Mouse (Mus musculus): ENCODE measurements at regions not wholly inside any gene's neighbourhood (a gene's known extent, or its start where the extent isn't known, plus 50 kb on each side); places are given as distances from the start of the nearest gene placed in this dataset.

DNA sequence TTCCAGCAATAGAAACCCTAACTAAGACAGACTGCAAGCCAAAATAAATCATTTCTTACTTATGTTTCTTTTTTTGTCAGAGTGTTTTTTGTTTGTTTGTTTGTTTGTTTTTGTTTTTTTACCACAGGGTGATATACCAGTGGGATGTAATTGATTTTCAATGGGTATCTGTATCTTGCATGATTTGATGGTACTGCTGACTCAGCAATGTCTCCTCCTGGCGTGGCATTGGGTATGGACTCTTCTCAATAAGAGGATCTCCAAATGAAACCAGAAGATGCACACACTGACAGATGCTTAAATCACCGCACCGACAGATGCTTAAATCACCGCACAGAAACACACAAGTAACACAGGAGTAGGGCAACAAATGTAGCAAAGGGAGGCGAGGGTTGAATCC lies 54.8 kb upstream of the Lnx1 start:
- no peaks in the 10 kb centered on the region for H3K4me1 ChIP-seq (ENCODE audit: control insufficient read depth, insufficient read depth, low read length)
- TF ChIP-seq POLR2A (IDR thresholded peaks at IDR 0.05; ENCODE audit: control insufficient read depth, low read depth, low read length) (no peak), CTCF (IDR thresholded peaks at IDR 0.05; ENCODE audit: control insufficient read depth, insufficient read depth, insufficient replicate concordance, low read depth, low read length) (no peak)
- no peak overlapping the region for H3K4me3 ChIP-seq (ENCODE audit: control insufficient read depth, low read depth, low read length)
- no peaks in the 10 kb centered on the region for H3K27me3 ChIP-seq (ENCODE audit: control insufficient read depth, insufficient read depth, low read length)
- H3K36me3 ChIP-seq (ENCODE audit: control insufficient read depth, insufficient read depth, low read length): no peaks in the 10 kb centered on the region
- H3K27ac ChIP-seq (ENCODE audit: control insufficient read depth, insufficient read depth, low read depth, low read length): no peak overlapping the region

DNA sequence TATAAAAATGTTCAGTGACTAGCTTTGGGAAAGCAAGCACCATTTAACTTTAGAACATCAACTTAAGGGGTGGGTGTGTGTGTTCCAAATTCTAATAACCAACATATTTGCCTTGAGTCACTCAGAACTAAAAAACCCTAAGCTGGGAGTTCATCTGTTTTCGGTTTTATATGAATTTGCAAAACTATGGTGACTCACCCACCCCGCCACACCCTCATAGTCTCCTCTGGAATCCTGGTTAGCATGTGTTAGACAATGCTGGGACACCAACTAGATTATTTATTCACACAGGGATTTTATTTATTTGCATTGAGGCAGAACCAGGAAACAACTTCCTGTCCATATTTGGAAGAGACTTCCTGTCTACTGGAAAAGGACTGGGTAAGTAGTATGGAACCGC lies 50.2 kb upstream of the Lnx1 start:
- H3K4me1 ChIP-seq (ENCODE audit: control insufficient read depth, insufficient read depth, low read length): no peaks in the 10 kb centered on the region
- no peak for TF ChIP-seq POLR2A (IDR thresholded peaks at IDR 0.05; ENCODE audit: control insufficient read depth, low read depth, low read length)
- no peak for TF ChIP-seq CTCF (IDR thresholded peaks at IDR 0.05; ENCODE audit: control insufficient read depth, insufficient read depth, insufficient replicate concordance, low read depth, low read length)
- no peak overlapping the region for H3K27ac ChIP-seq (ENCODE audit: control insufficient read depth, insufficient read depth, low read depth, low read length)
- H3K27me3 ChIP-seq (ENCODE audit: control insufficient read depth, insufficient read depth, low read length): no peaks in the 10 kb centered on the region
- no peak overlapping the region for H3K4me3 ChIP-seq (ENCODE audit: control insufficient read depth, low read depth, low read length)
- H3K36me3 ChIP-seq (ENCODE audit: control insufficient read depth, insufficient read depth, low read length): no peaks in the 10 kb centered on the region

All from testis, adult 2 months (tissue).